Mouse (Mus musculus) hindbrain, embryonic 10.5 days (tissue): Measurements from ENCODE around the gene Spcs3. TPM values are rescaled to one million over a fixed set of nuclear protein-coding genes. Genes with fewer than 3 reads are reported as not detected.
A peak's percentile ranks its signal among the peaks of the same experiment; 100 is the strongest.
"Not testable (repeated sequence)": the region's sequence is repeated elsewhere in the genome, so short reads cannot be mapped to it uniquely, and the experiment has no call there.

Experiments
- DNase-seq: peaks from one replicate; pipeline ENCODE4 v3.0.0-alpha.2; 2017; ENCODE audit warnings: low spot score
- H3K27ac ChIP-seq: fragments of 300-500 bp; sonication (generic); 2 replicates; pipeline ENCODE4 v1.5.1; 2016; ENCODE audit warnings: mild to moderate bottlenecking, moderate library complexity
- H3K27me3 ChIP-seq: fragments of 300-500 bp; sonication (generic); 2 replicates; pipeline ENCODE4 v1.6.1; 2016; ENCODE audit warnings: mild to moderate bottlenecking; ENCODE audit not compliant: poor library complexity, insufficient read depth, severe bottlenecking
- H3K36me3 ChIP-seq: fragments of 300-500 bp; sonication (generic); 2 replicates; pipeline ENCODE4 v1.6.1; 2016; ENCODE audit warnings: mild to moderate bottlenecking, moderate library complexity
- H3K4me1 ChIP-seq: fragments of 300-500 bp; sonication (generic); replicated peaks from 2 replicates; pipeline ENCODE4 v1.6.1; 2016; ENCODE audit warnings: mild to moderate bottlenecking
- H3K4me3 ChIP-seq: fragments of 300-500 bp; sonication (generic); 2 replicates; pipeline ENCODE4 v1.5.1; 2016; ENCODE audit warnings: mild to moderate bottlenecking, moderate library complexity
- H3K9me3 ChIP-seq: fragments of 300-500 bp; sonication (generic); 2 replicates; pipeline ENCODE4 v1.6.1; 2016; ENCODE audit warnings: mild to moderate bottlenecking, moderate library complexity
- WGBS: fragments of 180-500 bp; shearing (Covaris S2); methylation state at CpG from one replicate; pipeline ENCODE4 v1.1.7; 2016; 5-methylcytosine and 5-hydroxymethylcytosine counted together
- polyA plus RNA-seq: library from polyadenylated mRNA; unstranded; fragments of >200 nt; fragmentation: Nextera tagmentation; extraction: Ambion mirVana; gene quantifications from 2 replicates; pipeline ENCODE4 v1.2.1, GENCODE M21; 2016

The Spcs3 gene
- polyA plus RNA-seq, 1 experiment from 2014 or later = 61.9 TPM

- peak overlapping the region; percentile 93 for H3K4me3 ChIP-seq
- no peaks in the 10 kb centered on the region for H3K9me3 ChIP-seq
- H3K27me3 ChIP-seq = no peaks in the 10 kb centered on the region
- H3K4me1 ChIP-seq = peaks cover 12% of the 10 kb centered on the region
- H3K27ac ChIP-seq = no peak overlapping the region
- H3K36me3 ChIP-seq = peaks cover 25% of the 10 kb centered on the region
- WGBS = 70% methylated on average over 7 of the region's 7 CpGs
- no peak for DNase-seq
Observed at GRCm38 (mm10) chr8:54528571-54528970, 1.2 kb downstream of the Spcs3 start.

- no peak for DNase-seq
- no peaks in the 10 kb centered on the region for H3K9me3 ChIP-seq
- H3K4me1 ChIP-seq = peaks cover 12% of the 10 kb centered on the region
- 98% methylated on average over 6 of the region's 6 CpGs for WGBS
- H3K27me3 ChIP-seq = no peaks in the 10 kb centered on the region
- H3K4me3 ChIP-seq = no peak overlapping the region
- peaks cover 40% of the 10 kb centered on the region for H3K36me3 ChIP-seq
- H3K27ac ChIP-seq = no peak overlapping the region
Observed at GRCm38 (mm10) chr8:54526700-54527099, 3.1 kb downstream of the Spcs3 start.

GRCm38 (mm10) chr8:54525606-54526005, 4.2 kb downstream of the Spcs3 start:
- no peak for DNase-seq
- 92% methylated on average over 2 of the region's 2 CpGs for WGBS
- Histone ChIP-seq H3K36me3 (peaks cover 48% of the 10 kb centered on the region), H3K4me3 (no peak overlapping the region), H3K9me3 (no peaks in the 10 kb centered on the region), H3K27ac (no peak overlapping the region), H3K4me1 (peaks cover 17% of the 10 kb centered on the region), H3K27me3 (no peaks in the 10 kb centered on the region)

- peaks cover 38% of the 10 kb centered on the region for H3K36me3 ChIP-seq
- no peak for DNase-seq
Observed at GRCm38 (mm10) chr8:54520516-54520915, 9.3 kb downstream of the Spcs3 start.

GRCm38 (mm10) chr8:54518756-54519460, 10.9 kb downstream of the Spcs3 start:
- H3K36me3 ChIP-seq = peaks cover 28% of the 10 kb centered on the region; the same call in 1 of the 2 replicates
- no peak overlapping the region for H3K27ac ChIP-seq
- no peaks in the 10 kb centered on the region for H3K27me3 ChIP-seq
- no peaks in the 10 kb centered on the region for H3K9me3 ChIP-seq
- no peak overlapping the region for H3K4me3 ChIP-seq
- 83% methylated on average over 10 of the region's 10 CpGs for WGBS
- H3K4me1 ChIP-seq = peaks cover 8% of the 10 kb centered on the region
- DNase-seq = no peak

More at GRCm38 (mm10) chr8:54520516-54520915, 9.3 kb downstream of the Spcs3 start:
- WGBS = 70% methylated on average over 4 of the region's 4 CpGs
- Histone ChIP-seq H3K27me3 (no peaks in the 10 kb centered on the region), H3K27ac (no peak overlapping the region), H3K4me3 (no peak overlapping the region), H3K9me3 (no peaks in the 10 kb centered on the region), H3K4me1 (peaks cover 8% of the 10 kb centered on the region)

GRCm38 (mm10) chr8:54512200-54512599, 17.6 kb downstream of the Spcs3 start:
- not testable (repeated sequence) for H3K4me3 ChIP-seq, H3K36me3 ChIP-seq, DNase-seq, H3K4me1 ChIP-seq, H3K27ac ChIP-seq, H3K27me3 ChIP-seq, H3K9me3 ChIP-seq
- WGBS = 91% methylated on average over 5 of the region's 5 CpGs

- H3K36me3 ChIP-seq = no peaks in the 10 kb centered on the region
- H3K9me3 ChIP-seq = no peaks in the 10 kb centered on the region
- H3K27me3 ChIP-seq = no peaks in the 10 kb centered on the region
Observed at GRCm38 (mm10) chr8:54511791-54512190, 18.0 kb downstream of the Spcs3 start.

GRCm38 (mm10) chr8:54509221-54509721, 20.5 kb downstream of the Spcs3 start:
- WGBS = 5% methylated on average over 10 of the region's 10 CpGs
- peak overlapping the region; percentile 54 for H3K4me3 ChIP-seq
- no peaks in the 10 kb centered on the region for H3K36me3 ChIP-seq
- DNase-seq = peak; percentile 27
- H3K27me3 ChIP-seq = no peaks in the 10 kb centered on the region
- H3K27ac ChIP-seq = 0 out of 2 replicates have a peak overlapping the region, but pooled peaks have one; percentile 16
- H3K9me3 ChIP-seq = no peaks in the 10 kb centered on the region
- peaks cover 7% of the 10 kb centered on the region; the same call in 1 of the 2 replicates for H3K4me1 ChIP-seq

More at GRCm38 (mm10) chr8:54511791-54512190, 18.0 kb downstream of the Spcs3 start:
- no peak overlapping the region for H3K4me3 ChIP-seq
- no peak for DNase-seq
- WGBS = 88% methylated on average over 3 of the region's 3 CpGs
- H3K4me1 ChIP-seq = peaks cover 7% of the 10 kb centered on the region; the same call in 1 of the 2 replicates
- H3K27ac ChIP-seq = no peak overlapping the region

- no peaks in the 10 kb centered on the region for H3K36me3 ChIP-seq
- peaks cover 7% of the 10 kb centered on the region; the same call in 1 of the 2 replicates for H3K4me1 ChIP-seq
- 7% methylated on average over 9 of the region's 11 CpGs for WGBS
- 0 out of 2 replicates have a peak overlapping the region, but pooled peaks have one; percentile 16 for H3K27ac ChIP-seq
- no peaks in the 10 kb centered on the region for H3K27me3 ChIP-seq
- DNase-seq = no peak
- H3K9me3 ChIP-seq = no peaks in the 10 kb centered on the region
- H3K4me3 ChIP-seq = peak overlapping the region; percentile 54
Observed at GRCm38 (mm10) chr8:54508814-54509213, 21.0 kb downstream of the Spcs3 start.

- Histone ChIP-seq H3K4me1 (peaks cover 7% of the 10 kb centered on the region; the same call in 1 of the 2 replicates), H3K9me3 (no peaks in the 10 kb centered on the region), H3K27ac (no peak overlapping the region), H3K27me3 (no peaks in the 10 kb centered on the region), H3K36me3 (no peaks in the 10 kb centered on the region), H3K4me3 (no peak overlapping the region)
- whole genome bisulfite sequencing = 29% methylated on average over 1 of the region's 1 CpGs
- no peak for DNase-seq
Observed at GRCm38 (mm10) chr8:54508096-54508456, 21.7 kb downstream of the Spcs3 start.

GRCm38 (mm10) chr8:54507428-54508095, 22.2 kb downstream of the Spcs3 start:
- DNase-seq = peak; percentile 68

GRCm38 (mm10) chr8:54505060-54505459, 24.7 kb downstream of the Spcs3 start:
- Histone ChIP-seq H3K27me3 (no peaks in the 10 kb centered on the region), H3K4me1 (peaks cover 7% of the 10 kb centered on the region; the same call in 1 of the 2 replicates), H3K4me3 (no peak overlapping the region), H3K36me3 (no peaks in the 10 kb centered on the region), H3K27ac (no peak overlapping the region), H3K9me3 (no peaks in the 10 kb centered on the region)
- WGBS = 70% methylated on average over 2 of the region's 2 CpGs
- no peak for DNase-seq

More at GRCm38 (mm10) chr8:54507428-54508095, 22.2 kb downstream of the Spcs3 start:
- Histone ChIP-seq H3K36me3 (no peaks in the 10 kb centered on the region), H3K27me3 (no peaks in the 10 kb centered on the region), H3K4me1 (peaks cover 7% of the 10 kb centered on the region; the same call in 1 of the 2 replicates), H3K4me3 (no peak overlapping the region), H3K9me3 (no peaks in the 10 kb centered on the region), H3K27ac (no peak overlapping the region)
- WGBS = 35% methylated on average over 6 of the region's 6 CpGs

- no peak for DNase-seq
- H3K4me3 ChIP-seq = no peak overlapping the region
- H3K27me3 ChIP-seq = no peaks in the 10 kb centered on the region
- H3K27ac ChIP-seq = no peak overlapping the region
- H3K9me3 ChIP-seq = no peaks in the 10 kb centered on the region
- 84% methylated on average over 7 of the region's 7 CpGs for WGBS
- no peaks in the 10 kb centered on the region for H3K36me3 ChIP-seq
- no peaks in the 10 kb centered on the region for H3K4me1 ChIP-seq
Observed at GRCm38 (mm10) chr8:54503104-54503503, 26.7 kb downstream of the Spcs3 start.
